Mouse (Mus musculus): ENCODE measurements at regions not wholly inside any gene's neighbourhood (a gene's known extent, or its start where the extent isn't known, plus 50 kb on each side); places are given as distances from the start of the nearest gene placed in this dataset.

- TF ChIP-seq CTCF (IDR thresholded peaks at IDR 0.05; ENCODE audit: extremely low read depth, insufficient read length, insufficient replicate concordance, low read depth, low read length) (no peak), POLR2A (IDR thresholded peaks at IDR 0.05; ENCODE audit: low read depth, low read length) (no peak)
These were observed 145.6 kb upstream of the Spdye4c start for GRCm38 (mm10) chr2:128445443-128445842.

Measured in small intestine, adult 2 months (tissue).